Mouse (Mus musculus): ENCODE data around the gene Spata13. TPM values are rescaled to one million over a fixed set of nuclear protein-coding genes. Genes with fewer than 3 reads are reported as not detected.
A peak's percentile ranks its signal among the peaks of the same experiment; 100 is the strongest.

Gene Spata13
- total RNA-seq, 2 experiments from 2014 or later, result 18.9 to 19.6 TPM

- DNase-seq (ENCODE audit: low spot score in 2 of 2), result no peak
Measured at GRCm38 (mm10) chr14:60671504-60671903, 37.7 kb downstream of the Spata13 start.

- DNase-seq (ENCODE audit: low spot score in 2 of 2), result no peak
Measured at GRCm38 (mm10) chr14:60675697-60676096, 41.9 kb downstream of the Spata13 start.

DNA sequence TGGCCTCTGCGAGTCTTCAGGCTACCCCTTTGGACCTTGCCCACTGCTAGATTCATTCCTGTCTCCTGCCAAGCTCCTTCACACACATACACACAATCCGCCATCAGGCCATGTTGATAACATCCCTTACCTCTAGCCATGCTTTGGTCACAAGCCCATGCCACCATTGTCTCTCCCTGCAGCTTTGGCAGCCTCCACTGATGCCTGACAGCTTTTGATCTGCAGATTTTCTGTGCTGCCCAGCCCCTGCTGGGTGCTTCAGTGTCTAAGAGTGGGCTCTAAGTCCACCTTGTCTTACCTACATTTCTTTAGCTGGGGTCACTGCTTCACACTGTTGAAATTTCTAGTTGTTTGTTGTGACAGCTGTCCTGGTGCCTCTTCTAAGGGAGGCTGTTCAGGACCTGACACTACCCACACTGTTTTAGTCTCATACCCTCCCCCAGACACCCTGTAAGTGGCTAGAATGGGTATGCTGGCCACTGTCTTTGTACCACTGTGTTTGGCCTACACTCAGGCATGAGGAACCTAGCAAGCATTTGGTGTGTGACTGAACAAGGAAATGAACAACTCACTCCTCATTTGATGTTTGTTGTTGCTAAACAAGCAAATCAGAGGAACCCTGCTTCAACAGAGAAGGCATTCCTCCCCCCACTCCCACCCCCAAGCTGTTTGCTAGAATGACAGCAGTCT lies 43.0 kb downstream of the Spata13 start:
- DNase-seq (ENCODE audit: low spot score in 2 of 2), result no peak

GRCm38 (mm10) chr14:60682361-60683023 lies 48.7 kb downstream of the Spata13 start:
- DNase-seq (ENCODE audit: low spot score in 2 of 2), result peak in 1 of 2 experiments; percentile 59

GRCm38 (mm10) chr14:60683989-60684388 lies 50.2 kb downstream of the Spata13 start:
- no peak for DNase-seq (ENCODE audit: low spot score in 2 of 2)

GRCm38 (mm10) chr14:60686733-60687132 lies 52.9 kb downstream of the Spata13 start:
- DNase-seq (ENCODE audit: low spot score in 2 of 2), result no peak

GRCm38 (mm10) chr14:60687241-60687640 lies 53.4 kb downstream of the Spata13 start:
- DNase-seq (ENCODE audit: low spot score in 2 of 2), result no peak

DNA sequence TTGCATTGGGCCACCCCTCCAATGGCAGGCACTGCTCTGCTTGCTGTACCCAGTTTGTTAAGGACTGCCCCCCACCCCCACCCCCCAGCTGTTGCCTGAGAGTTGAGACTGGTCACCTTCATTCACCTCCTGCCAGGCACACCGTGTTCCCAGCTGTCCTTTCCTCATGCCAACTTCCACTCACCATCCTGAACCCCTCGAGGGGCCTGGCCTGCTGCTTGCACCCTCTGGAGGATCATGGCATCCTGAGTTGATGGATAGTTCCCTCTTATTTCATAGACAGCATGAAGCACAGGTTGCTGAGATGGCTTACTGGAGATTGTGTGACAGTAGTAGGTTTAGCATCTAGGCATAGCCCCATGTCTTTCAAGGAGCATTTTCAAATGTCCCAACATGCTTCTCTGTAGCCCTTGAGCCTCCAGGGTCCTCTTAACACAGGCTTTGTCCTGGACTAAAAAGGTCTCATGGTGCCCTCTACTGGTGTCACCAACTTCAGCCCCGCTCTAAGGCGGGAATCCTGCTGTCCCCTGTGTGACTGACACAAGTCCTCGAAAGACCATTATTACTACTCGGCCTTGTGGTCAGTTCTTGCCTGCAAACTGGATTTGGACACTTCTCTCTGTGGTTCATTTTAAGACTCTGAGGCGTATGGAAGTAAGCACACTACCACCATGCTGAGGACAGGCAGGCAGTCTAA lies 54.9 kb downstream of the Spata13 start:
- DNase-seq (ENCODE audit: low spot score in 2 of 2), result peak in 1 of 2 experiments; percentile 53

- DNase-seq (ENCODE audit: low spot score in 2 of 2), result no peak
Measured at GRCm38 (mm10) chr14:60689768-60690167, 56.0 kb downstream of the Spata13 start.

DNA sequence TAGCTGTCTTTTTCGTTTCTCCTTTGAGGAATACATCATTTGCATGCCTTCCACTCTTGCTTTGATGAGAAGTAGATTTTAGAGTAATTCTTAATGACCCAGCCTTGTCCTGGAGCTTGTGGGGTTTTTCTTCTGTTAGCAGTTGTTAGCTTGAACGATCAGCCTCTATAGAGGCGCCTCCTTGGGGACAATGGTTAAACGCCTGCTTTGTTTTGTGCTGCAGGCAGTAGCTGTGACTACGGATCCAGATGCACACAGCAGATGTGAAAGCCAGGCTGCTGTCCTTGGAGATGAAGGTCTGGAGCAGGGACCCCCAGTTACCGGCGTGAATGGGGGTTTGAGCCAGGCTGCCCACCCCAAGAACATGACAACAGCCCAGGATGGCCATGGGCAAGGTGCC lies 56.8 kb downstream of the Spata13 start:
- DNase-seq (ENCODE audit: low spot score in 2 of 2), result no peak

- no peak for DNase-seq (ENCODE audit: low spot score in 2 of 2)
Measured at GRCm38 (mm10) chr14:60693122-60693536, 59.3 kb downstream of the Spata13 start.

GRCm38 (mm10) chr14:60693666-60694065 lies 59.9 kb downstream of the Spata13 start:
- DNase-seq (ENCODE audit: low spot score in 2 of 2), result no peak

DNA sequence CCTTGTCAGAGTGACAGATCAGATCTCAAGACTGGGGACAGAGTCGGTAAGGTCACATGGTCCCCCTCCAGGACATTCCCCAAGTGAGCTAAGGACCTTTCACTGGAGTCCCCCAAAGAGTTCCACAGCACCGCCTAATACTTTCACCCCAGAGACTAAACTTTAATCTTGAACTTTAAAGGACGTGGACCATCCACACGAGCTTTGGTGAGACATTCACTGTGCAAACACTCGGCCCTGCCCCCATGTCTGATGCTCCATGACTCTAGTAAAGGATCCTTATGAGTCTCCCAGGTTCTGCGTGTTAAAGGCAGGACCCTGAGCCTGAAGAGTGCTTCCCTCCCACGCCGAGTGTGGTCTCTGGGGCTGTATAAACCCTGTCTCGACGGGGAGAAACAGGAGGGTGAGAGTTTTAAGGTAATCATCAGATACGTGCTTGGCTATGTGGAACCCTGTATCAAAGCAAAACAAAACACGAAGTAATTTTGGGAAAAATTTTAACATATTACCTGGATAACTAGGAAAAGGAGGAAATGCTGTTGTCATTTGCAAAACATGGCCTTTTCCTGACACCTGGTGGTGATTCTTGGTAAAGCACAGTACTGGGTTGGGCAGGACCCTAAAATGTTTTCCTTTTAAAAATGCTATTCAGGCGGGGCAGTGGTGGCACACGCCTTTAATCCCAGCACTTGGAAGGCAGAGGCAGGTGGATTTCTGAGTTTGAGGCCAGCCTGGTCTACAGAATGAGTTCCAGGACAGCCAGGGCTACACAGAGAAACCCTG lies 60.6 kb downstream of the Spata13 start:
- peak in 1 of 2 experiments; percentile 61 for DNase-seq (ENCODE audit: low spot score in 2 of 2)

- no peak for DNase-seq (ENCODE audit: low spot score in 2 of 2)
Measured at GRCm38 (mm10) chr14:60697351-60697750, 63.5 kb downstream of the Spata13 start.

DNA sequence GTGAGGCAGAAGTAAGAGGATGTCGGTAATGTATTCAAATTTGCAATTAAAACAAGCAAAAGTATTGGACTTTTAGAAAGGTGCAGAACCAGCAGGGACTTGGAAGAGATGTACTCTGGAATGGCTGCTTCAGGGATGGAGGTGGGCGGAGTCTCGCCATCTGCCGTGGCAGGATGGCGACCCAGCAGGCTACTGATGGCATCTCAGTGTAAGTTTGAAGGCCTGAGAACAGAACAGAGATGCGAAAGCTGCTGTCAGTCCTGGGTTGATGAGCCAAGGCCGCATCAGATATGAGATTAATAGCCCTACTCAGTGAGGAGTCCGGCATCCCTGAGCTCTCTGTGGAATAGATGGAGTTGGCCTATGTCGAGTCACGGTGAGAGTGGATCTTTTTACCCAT lies 65.2 kb downstream of the Spata13 start:
- no peak for DNase-seq (ENCODE audit: low spot score in 2 of 2)

DNA sequence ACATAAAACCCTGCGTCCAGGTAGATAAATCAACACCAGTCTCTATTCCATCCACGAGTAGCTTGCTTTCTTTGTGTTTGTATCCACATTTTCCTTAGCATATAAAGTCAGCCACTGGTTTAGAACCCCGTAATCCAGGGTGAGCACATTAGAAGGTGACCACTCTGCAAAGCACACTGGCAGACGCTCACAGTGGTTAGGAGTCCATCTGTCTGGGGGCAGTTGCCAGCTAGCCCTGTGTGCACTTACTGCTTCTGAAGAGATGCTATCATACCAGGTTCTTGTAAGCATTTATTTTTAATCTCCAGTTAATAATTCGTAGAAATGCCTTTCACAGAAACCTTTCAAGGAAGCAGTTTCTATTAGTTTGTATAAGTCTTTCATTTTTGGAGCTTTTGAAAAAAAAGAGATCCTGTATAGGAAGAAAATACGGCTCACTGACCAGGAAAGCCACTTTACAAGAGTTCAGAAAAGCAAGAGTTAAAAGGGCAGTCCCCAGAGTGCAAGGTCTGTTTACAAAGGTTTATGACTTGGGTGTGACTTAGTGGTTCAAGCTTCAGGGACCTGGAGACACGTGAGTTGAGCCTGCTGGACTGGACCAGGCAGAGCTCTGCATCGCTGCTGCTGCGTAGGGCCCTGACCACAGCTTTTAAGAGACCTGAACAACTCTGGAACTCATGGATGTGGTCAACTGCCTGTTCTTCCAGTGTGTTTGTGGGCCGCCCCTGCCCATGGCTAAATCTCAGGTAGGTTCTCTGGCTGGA lies 68.8 kb downstream of the Spata13 start:
- no peak for DNase-seq (ENCODE audit: low spot score in 2 of 2)

GRCm38 (mm10) chr14:60704510-60704909 lies 70.7 kb downstream of the Spata13 start:
- DNase-seq (ENCODE audit: low spot score in 2 of 2), result no peak

GRCm38 (mm10) chr14:60704961-60705360 lies 71.2 kb downstream of the Spata13 start:
- DNase-seq (ENCODE audit: low spot score in 2 of 2), result peak in 1 of 2 experiments; percentile 46

GRCm38 (mm10) chr14:60709192-60709591 lies 75.4 kb downstream of the Spata13 start:
- DNase-seq (ENCODE audit: low spot score in 2 of 2), result no peak

- no peak for DNase-seq (ENCODE audit: low spot score in 2 of 2)
Measured at GRCm38 (mm10) chr14:60709749-60710148, 75.9 kb downstream of the Spata13 start.

- no peak for DNase-seq (ENCODE audit: low spot score in 2 of 2)
Measured at GRCm38 (mm10) chr14:60711161-60711560, 77.4 kb downstream of the Spata13 start.

Measured in gastrocnemius, postnatal 4 days (tissue).